Mouse (Mus musculus) lung, postnatal 4 days (tissue): ENCODE measurements around the gene Rflna.

Experiments
- DNase-seq, 2 experiments: peaks; one replicate each; pipeline ENCODE4 v3.0.0; 2021

Gene Rflna

GRCm38 (mm10) chr5:125002969-125003872 is at the start of gene Rflna:
TSS of gene Rflna (plus strand) at chr5:125003221.
- DNase-seq, result peak; percentile 67 to 75

- peak in 1 of 2 experiments; percentile 48 for DNase-seq
Observed at GRCm38 (mm10) chr5:124954404-124955305, 48.4 kb upstream of the Rflna start.

GRCm38 (mm10) chr5:124957491-124957890 is 45.5 kb upstream of the Rflna start:
- DNase-seq, result no peak

DNA sequence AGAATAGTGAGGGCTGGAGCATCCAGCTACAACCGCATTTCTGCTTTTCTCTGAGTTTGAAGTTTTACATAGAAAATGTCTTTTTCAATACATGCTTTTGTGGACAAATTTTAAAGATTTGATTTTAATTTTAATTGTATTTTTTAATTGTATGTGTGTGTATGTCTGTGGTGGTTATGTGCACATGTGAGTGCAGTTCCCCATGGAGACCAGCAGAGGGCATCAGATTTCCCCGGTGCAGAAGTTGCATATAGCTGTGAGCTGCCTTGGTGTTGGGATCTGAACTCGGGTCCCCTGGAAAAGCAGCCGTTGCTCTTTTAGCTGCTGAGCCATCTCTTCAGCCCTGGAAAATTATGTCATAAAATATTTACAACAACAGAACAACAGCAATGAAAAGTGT is 43.9 kb upstream of the Rflna start:
- no peak for DNase-seq

DNA sequence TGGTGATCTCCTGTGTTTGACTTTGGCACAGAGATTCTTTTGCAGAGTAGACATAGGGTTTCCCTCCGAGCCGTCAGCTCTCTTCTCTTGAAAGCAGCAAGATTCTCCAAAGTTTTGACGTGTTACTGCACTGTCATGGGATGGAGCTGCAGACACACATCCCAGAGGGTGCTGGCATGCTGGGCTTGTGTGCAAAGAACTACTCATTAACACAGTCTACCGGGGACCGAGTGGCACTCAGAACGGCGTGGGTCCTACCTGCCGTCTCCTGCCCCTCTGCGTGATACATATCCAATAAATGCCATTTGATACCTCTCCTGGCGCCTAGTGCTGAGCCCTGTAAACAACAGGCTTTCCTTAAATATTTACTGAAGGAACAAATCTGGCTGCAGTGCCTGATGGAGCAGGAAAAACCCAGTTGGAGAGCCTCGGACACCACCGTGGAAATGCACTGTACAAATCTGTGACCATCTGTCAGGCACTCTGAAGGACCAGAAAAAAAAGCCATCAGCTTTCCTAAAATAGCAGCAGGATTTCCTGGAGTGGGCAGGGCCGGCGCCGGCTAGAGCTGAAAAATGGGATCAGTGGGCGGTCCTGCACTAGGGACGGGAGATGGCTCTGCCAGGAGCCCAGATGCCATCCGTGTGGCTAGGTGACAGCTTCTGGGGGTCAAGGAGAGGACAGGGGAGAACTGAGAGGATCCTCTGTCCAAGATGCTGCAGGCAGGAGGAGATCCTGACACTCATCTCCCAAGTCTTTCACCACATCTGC is 42.7 kb upstream of the Rflna start:
- DNase-seq, result peak; percentile 80 to 90

- no peak for DNase-seq
Observed at GRCm38 (mm10) chr5:124961433-124961832, 41.6 kb upstream of the Rflna start.

DNA sequence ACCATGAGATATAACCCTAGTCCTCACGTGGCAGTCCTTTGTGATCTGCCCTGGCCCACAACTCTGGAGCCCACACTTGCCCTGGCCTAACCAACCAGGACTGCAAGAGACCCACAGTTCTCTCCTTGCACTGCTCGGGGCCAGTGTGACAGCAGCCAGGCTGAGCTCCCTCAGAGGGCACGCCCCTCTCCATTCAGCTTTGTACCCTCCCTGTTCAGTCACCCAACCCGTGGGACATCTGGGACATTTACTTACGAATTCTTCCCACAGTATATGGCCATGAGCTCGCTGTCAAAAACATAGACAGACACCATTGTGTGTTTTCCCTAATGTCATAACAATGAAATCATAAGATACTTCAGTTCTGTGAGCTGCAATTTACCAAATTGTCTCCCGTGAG is 40.3 kb upstream of the Rflna start:
- DNase-seq, result peak in 1 of 2 experiments; percentile 65

DNA sequence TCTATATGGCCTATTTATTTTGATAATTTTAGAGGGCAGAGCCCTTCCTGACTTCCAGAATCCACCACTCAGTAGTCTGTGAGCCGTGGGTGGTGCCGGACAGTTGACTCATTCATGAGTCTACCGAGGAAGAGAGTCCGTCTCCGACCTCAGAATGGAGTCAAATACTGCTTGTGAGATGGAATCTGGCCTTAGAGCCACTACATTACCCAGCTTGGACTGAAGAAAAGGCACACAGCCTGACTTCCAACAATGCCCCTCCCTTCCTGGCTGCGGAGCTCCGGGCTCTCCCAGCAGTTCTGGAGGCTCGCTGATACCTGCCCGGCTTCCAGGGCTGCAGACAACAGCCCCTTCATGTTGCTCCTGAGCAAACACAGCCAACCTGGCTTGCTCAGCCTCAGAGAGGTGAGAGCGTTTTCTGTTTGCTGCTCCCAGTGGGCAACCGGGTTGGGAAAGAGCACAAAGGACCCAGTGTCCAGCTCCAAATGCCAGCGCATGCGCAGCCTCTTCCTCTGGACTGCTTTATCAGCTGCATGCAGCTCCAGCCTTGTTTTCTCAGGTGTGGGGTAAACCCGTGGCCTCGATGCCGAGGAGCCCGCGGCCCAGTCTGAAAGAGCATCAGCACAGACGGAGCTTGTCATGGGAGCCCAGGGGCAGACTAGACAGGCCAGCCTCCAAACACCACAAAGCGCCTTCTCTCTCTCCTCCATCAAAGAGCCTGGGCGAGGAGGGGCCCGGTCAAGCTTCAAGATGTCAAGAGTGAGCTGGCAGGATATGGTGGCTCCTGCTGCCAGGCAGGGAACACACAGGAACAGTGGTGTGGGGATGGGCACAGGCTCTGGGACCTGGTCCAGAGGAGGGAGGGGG is 39.0 kb upstream of the Rflna start:
- DNase-seq, result peak; percentile 61 to 71

GRCm38 (mm10) chr5:124966622-124967332 is 36.2 kb upstream of the Rflna start:
- DNase-seq, result no peak

DNA sequence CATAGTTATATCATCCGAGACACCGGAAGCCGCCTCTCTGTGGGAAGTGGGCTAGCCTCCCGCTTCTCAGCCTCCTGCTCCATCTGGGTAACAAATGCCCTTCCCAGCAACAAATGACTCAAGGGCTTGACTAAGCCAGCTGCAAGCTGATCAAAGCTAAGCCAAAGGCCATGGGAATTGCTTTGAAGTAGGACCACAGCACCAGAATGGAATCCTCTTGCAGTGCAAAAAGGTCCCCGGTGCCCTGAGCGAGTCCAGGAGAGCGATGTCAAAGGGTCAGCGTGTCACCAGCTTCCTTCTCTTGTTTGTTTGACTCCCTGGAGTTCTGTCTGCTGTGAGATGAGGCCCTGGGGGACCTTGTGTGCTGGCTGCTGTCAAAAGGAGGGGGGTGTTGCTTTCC is 33.2 kb upstream of the Rflna start:
- DNase-seq, result peak in 1 of 2 experiments; percentile 66

GRCm38 (mm10) chr5:124986222-124986621 is 16.8 kb upstream of the Rflna start:
- no peak for DNase-seq

- DNase-seq, result no peak
Observed at GRCm38 (mm10) chr5:124986656-124987055, 16.4 kb upstream of the Rflna start.

GRCm38 (mm10) chr5:124989724-124990123 is 13.3 kb upstream of the Rflna start:
- DNase-seq, result peak in 1 of 2 experiments; percentile 9

DNA sequence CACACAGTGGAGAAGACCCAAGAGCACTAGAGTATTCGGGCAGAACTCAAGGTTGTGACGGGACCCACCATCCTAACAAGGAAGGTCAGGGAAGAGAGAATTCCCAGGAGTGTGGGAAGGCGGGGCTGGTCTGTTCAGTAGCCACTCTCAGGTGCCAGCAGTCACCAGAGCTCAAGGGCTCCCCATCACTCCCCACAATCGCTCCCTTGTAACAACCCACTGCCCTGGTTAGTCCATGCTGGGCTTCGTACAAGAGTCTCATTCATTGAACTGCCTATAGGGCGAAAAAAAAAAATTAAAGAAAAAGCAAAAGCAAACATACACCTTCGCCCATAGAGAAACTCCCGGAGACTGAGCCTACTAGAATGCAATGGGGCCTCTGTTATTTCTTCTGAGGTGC is 10.7 kb upstream of the Rflna start:
- DNase-seq, result no peak

GRCm38 (mm10) chr5:124992891-124993290 is 10.1 kb upstream of the Rflna start:
- DNase-seq, result peak; percentile 40 to 47

DNA sequence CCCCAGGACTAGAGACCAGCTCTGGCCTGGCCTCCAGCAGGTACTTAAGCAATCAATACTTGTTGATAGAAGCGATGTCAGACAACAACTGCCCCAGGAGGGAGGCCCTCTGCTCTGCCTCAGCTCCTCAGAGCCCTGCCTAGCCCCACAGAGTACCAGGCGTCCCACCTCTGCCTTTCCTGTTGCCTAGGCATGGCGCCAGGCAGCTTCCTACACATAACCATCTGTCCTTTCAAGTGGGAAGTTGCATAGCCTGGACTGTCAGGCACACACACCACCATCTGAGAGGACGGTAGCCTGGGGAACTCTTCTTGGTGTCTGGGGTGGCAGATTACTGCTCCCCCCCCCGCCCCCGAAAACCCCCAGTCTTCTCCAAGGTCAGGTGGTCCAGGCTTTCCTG is 6.2 kb upstream of the Rflna start:
- DNase-seq, result peak; percentile 40 to 60

DNA sequence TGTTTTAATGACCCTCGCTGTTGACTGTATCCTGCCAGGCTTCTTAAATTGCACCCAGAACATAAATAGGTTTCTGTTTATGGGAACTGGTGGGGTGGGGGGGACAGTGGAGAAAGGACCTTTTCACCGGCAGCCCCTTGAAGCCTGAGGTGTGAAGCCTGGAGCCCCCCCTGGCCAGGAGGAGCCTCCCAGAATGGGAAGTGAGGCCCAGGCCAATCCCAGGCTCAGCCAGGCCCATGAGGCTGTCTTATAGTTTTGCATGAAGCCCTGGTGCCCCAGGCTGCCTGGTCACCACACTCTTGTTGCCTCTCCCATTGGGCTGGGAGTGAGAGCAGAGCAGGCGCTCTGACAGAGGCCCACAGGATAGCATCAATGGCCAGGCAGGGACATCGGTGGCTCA is 5.1 kb upstream of the Rflna start:
- DNase-seq, result no peak

DNA sequence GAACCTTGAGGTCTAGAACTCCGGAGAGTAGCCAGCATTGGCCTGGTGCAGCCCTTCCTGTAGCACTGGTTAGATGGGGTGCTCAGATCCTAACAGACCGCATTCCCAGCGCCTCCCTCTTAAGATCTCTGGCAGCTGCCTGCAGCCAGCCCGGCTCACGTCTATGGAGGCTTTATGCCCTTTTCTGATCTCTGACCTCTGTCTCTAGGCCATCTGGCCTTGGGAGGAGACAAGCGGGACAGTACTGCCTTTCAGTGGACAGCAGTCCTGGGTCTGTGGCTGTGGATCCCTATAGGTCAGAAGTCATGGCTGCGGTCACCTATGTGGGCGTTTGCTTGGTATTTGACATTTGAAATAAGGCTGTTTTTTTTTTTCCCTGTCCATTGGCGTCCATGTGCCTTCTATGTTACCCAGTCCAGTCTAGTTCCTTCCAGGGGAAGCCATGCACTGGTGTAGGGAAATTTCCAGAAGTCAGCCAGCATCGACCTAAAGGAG is 2.2 kb upstream of the Rflna start:
- DNase-seq, result no peak

DNA sequence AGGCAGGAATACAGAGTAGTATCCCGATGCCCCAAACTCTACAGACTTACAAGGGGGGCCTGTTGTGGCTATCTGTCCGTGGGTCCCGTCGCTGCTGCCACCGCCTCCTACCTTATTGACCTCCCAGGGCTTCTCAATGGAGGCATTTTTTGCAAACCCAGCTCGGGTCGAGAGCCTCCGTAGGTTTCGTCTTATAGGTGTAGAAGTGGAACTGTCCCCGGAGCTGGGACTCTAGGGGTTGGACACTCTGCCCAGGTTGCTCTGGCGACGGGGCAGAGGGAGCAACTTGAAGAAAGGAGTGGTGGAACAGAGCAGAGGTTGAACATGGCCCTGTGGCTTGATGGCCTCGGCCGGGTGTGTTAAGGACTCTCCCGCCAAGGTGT is 843 bp downstream of the Rflna start:
- DNase-seq, result no peak

GRCm38 (mm10) chr5:125005871-125006652 is 3.0 kb downstream of the Rflna start:
- no peak for DNase-seq
